Mouse (Mus musculus) MEL (cell line): ENCODE measurements around the gene Pcnx. TPM values are rescaled to one million over a fixed set of nuclear protein-coding genes. Genes with fewer than 3 reads are reported as not detected.

Source experiments
- DNase-seq: peaks from one replicate; pipeline ENCODE4 v3.0.0; 2011; ENCODE audit warnings: low read depth, low spot score
- H3K27ac ChIP-seq: 2 replicates; pipeline ENCODE4 v1.5.1; 2012; ENCODE audit warnings: low read depth, mild to moderate bottlenecking, control low read depth, low read length, moderate library complexity; ENCODE audit not compliant: control insufficient read depth
- H3K27me3 ChIP-seq, 2 experiments: fragments of 150-350 bp in 1 of 2; sonication (generic) in 1 of 2; 2 replicates each; pipeline ENCODE4 v1.6.1; 2012; ENCODE audit warnings: low read length in 2 of 2, mild to moderate bottlenecking in 2 of 2, improper control_type of control experiment in 1 of 2, moderate library complexity in 1 of 2; ENCODE audit not compliant: insufficient read depth in 2 of 2, control insufficient read depth in 1 of 2
- H3K36me3 ChIP-seq, 2 experiments: 2 replicates each; pipeline ENCODE4 v1.6.1; 2012 to 2014; ENCODE audit warnings: low read length in 2 of 2, improper control_type of control experiment in 1 of 2, inconsistent platforms in 1 of 2, mild to moderate bottlenecking in 1 of 2; ENCODE audit not compliant: insufficient read depth in 2 of 2, control insufficient read depth in 1 of 2
- H3K4me1 ChIP-seq, 2 experiments: fragments of 150-350 bp in 1 of 2; sonication (generic) in 1 of 2; 2 replicates each; pipeline ENCODE4 v1.6.1; 2012; ENCODE audit warnings: low read length in 2 of 2, improper control_type of control experiment in 1 of 2, mild to moderate bottlenecking in 1 of 2; ENCODE audit not compliant: insufficient read depth in 2 of 2, control insufficient read depth in 1 of 2
- H3K4me3 ChIP-seq, 2 experiments: fragments of 150-350 bp in 1 of 2; sonication (generic) in 1 of 2; 2 replicates each; pipeline ENCODE4 v1.5.1; 2012; ENCODE audit warnings: low read depth in 2 of 2, low read length in 2 of 2, mild to moderate bottlenecking in 2 of 2, moderate library complexity in 2 of 2, control low read depth in 1 of 2, improper control_type of control experiment in 1 of 2; ENCODE audit not compliant: control insufficient read depth in 1 of 2, insufficient read depth in 1 of 2
- H3K79me2 ChIP-seq: 2 replicates; pipeline ENCODE4 v1.6.1; 2012; ENCODE audit warnings: mild to moderate bottlenecking, low read length, moderate library complexity; ENCODE audit not compliant: control insufficient read depth, poor library complexity, insufficient read depth
- H3K9ac ChIP-seq: 2 replicates; pipeline ENCODE4 v1.6.1; 2012; ENCODE audit warnings: low read depth, mild to moderate bottlenecking, control low read depth, low read length, moderate library complexity; ENCODE audit not compliant: control insufficient read depth, poor library complexity, severe bottlenecking
- H3K9me3 ChIP-seq: fragments of 150-350 bp; sonication (generic); replicated peaks from 2 replicates; pipeline ENCODE4 v1.6.1; 2012; ENCODE audit warnings: mild to moderate bottlenecking, low read length, improper control_type of control experiment, moderate library complexity; ENCODE audit not compliant: insufficient read depth
- CHD2 ChIP-seq: IDR thresholded peaks from 2 replicates; pipeline ENCODE4 v1.6.1; 2011; ENCODE audit warnings: low read length, improper control_type of control experiment
- CTCF ChIP-seq, 3 experiments: IDR thresholded peaks in 2 of 3; conservative IDR thresholded peaks in 1 of 3; 2 replicates each; pipeline ENCODE4 v1.5.1; 2011 to 2012; ENCODE audit warnings: low read length in 3 of 3, low read depth in 2 of 3, mild to moderate bottlenecking in 2 of 3, improper control_type of control experiment in 1 of 3, inconsistent platforms in 1 of 3, mixed read lengths in 1 of 3, moderate library complexity in 1 of 3; ENCODE audit not compliant: control insufficient read depth in 1 of 3, insufficient read depth in 1 of 3, poor library complexity in 1 of 3, severe bottlenecking in 1 of 3
- ELF1 ChIP-seq: IDR thresholded peaks from 2 replicates; pipeline ENCODE4 v1.6.1; 2014; ENCODE audit warnings: low read depth, mild to moderate bottlenecking, inconsistent platforms, low read length, improper control_type of control experiment, moderate library complexity
- EP300 ChIP-seq, 2 experiments: IDR thresholded peaks; 2 replicates each; pipeline ENCODE4 v1.6.1; 2011; ENCODE audit warnings: improper control_type of control experiment in 2 of 2, low read length in 2 of 2, low read depth in 1 of 2, mild to moderate bottlenecking in 1 of 2
- HCFC1 ChIP-seq: IDR thresholded peaks from 2 replicates; pipeline ENCODE4 v1.6.1; 2012; ENCODE audit warnings: low read depth, mild to moderate bottlenecking, inconsistent platforms, low read length, improper control_type of control experiment, moderate library complexity
- KAT2A ChIP-seq: conservative IDR thresholded peaks from 2 replicates; pipeline ENCODE4 v1.6.1; 2012; ENCODE audit warnings: low read depth, low read length, improper control_type of control experiment, inconsistent platforms
- MAFK ChIP-seq: IDR thresholded peaks from 2 replicates; pipeline ENCODE4 v1.6.1; 2011; ENCODE audit warnings: low read depth, mild to moderate bottlenecking, low read length, improper control_type of control experiment, borderline replicate concordance
- MAX ChIP-seq: IDR thresholded peaks from 2 replicates; pipeline ENCODE4 v1.6.1; 2011; ENCODE audit warnings: low read length, improper control_type of control experiment
- MAZ ChIP-seq: IDR thresholded peaks from 2 replicates; pipeline ENCODE4 v1.6.1; 2012; ENCODE audit warnings: low read depth, mild to moderate bottlenecking, inconsistent platforms, low read length, improper control_type of control experiment
- MYB ChIP-seq: IDR thresholded peaks from 2 replicates; pipeline ENCODE4 v1.6.1; 2011; ENCODE audit warnings: mild to moderate bottlenecking, low read depth, low read length, improper control_type of control experiment
- NELFE ChIP-seq: IDR thresholded peaks from 2 replicates; pipeline ENCODE4 v1.6.1; 2011; ENCODE audit warnings: low read depth, low read length, improper control_type of control experiment
- NRF1 ChIP-seq: IDR thresholded peaks from 2 replicates; pipeline ENCODE4 v1.6.1; 2014; ENCODE audit warnings: low read depth, mild to moderate bottlenecking, inconsistent platforms, low read length, improper control_type of control experiment, moderate library complexity; ENCODE audit not compliant: poor library complexity, insufficient read depth, severe bottlenecking
- RCOR1 ChIP-seq: IDR thresholded peaks from 2 replicates; pipeline ENCODE4 v1.6.1; 2012; ENCODE audit warnings: low read depth, mild to moderate bottlenecking, inconsistent platforms, low read length, improper control_type of control experiment
- SIN3A ChIP-seq: IDR thresholded peaks from 2 replicates; pipeline ENCODE4 v1.6.1; 2012; ENCODE audit warnings: low read length, improper control_type of control experiment, inconsistent platforms
- ZC3H11A ChIP-seq: IDR thresholded peaks from 2 replicates; pipeline ENCODE4 v1.6.1; 2012; ENCODE audit warnings: low read depth, mild to moderate bottlenecking, inconsistent platforms, low read length, improper control_type of control experiment
- ZNF384 ChIP-seq: IDR thresholded peaks from 2 replicates; pipeline ENCODE4 v1.6.1; 2012; ENCODE audit warnings: low read depth, mild to moderate bottlenecking, inconsistent platforms, low read length, improper control_type of control experiment
- polyA plus RNA-seq, 2 experiments: library from polyadenylated mRNA; stranded (reverse) in 1 of 2; unstranded in 1 of 2; fragments of >175 nt in 1 of 2; fragments of >200 nt in 1 of 2; gene quantifications; 2 replicates each; pipeline versions ENCODE4 v1.2.1 to v1.2.4; 2012; ENCODE audit warnings: low replicate concordance in 2 of 2, low read depth in 1 of 2; ENCODE audit not compliant: insufficient read length in 2 of 2, insufficient read depth in 1 of 2, missing spikeins in 1 of 2
- total RNA-seq: library from RNA; depleted of rRNA; stranded (reverse); fragments of 300-350 nt; gene quantifications from 2 replicates; pipeline ENCODE4 v1.2.3, GENCODE M21; 2012

Gene Pcnx
- total and polyA plus RNA-seq, 3 experiments, result 8.9 to 140 (median 20.6) TPM

DNA sequence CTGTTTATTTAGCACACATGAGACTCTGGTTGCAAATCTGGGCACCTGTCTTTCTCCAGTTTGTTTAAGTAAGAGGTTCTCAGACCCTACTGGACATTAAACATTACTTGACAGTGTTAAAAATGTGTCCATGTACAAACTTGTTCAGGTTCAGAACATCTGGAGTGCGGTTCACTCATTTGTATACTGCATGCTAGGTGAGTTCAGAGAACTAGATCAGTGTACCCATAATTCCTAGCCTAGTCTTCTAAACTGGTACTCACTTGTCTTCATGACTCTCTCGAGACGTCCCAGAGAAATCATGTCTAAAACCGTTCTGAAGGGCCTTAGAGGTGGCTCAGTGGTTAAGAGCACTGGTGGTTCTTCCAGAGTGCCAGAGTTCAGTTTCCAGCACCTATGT is 4.1 kb downstream of the Pcnx start:
- DNase-seq, result no peak
- Histone ChIP-seq H3K79me2 (peaks cover 17% of the 10 kb centered on the region), H3K4me3 (no peak overlapping the region), H3K27ac (no peak overlapping the region), H3K4me1 (peaks cover 2 to 7% of the 10 kb centered on the region in 2 experiments; a peak in 2 of 4 replicates), H3K36me3 (peaks cover 0 to 8% of the 10 kb centered on the region in 2 experiments; a peak in 2 of 4 replicates), H3K9ac (no peak overlapping the region), H3K9me3 (no peaks in the 10 kb centered on the region), H3K27me3 (no peaks in the 10 kb centered on the region)
- TF ChIP-seq MYB (no peak), CHD2 (no peak), MAZ (no peak), CTCF (IDR thresholded peaks at IDR 0.05 in 2 of 3, conservative IDR thresholded peaks at IDR 0.05 in 1 of 3; ENCODE audit: control insufficient read depth in 1 of 3, insufficient read depth in 1 of 3, low read depth in 2 of 3, low read length in 3 of 3, poor library complexity in 1 of 3, severe bottlenecking in 1 of 3) (no peak)

DNA sequence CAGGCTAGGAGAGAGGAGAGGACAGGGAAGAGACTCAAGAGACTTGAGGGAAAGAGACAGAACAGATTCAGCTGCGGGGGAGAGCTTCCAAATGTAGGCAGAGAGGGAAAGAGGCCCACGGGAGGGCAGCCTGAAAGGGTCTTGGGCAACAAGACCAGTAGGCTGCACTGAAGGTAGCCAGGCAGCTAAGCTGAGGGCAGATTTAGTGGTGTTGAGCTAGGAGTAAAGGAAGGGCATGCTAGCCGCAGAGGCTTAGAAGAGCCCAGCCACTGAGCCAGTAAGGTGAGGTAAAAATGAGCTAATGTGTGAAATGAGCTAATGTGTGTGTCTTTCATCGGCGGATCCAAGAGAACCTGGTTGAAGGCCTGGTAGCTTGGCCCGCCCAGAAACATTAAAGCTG is 5.4 kb downstream of the Pcnx start:
- no peak overlapping the region for H3K9ac ChIP-seq
- H3K79me2 ChIP-seq, result peaks cover 17% of the 10 kb centered on the region
- H3K4me1 ChIP-seq, result peaks cover 8 to 10% of the 10 kb centered on the region in 2 experiments; a peak in 3 of 4 replicates
- no peak for TF ChIP-seq KAT2A
- no peak for TF ChIP-seq SIN3A
- no peak for TF ChIP-seq NRF1
- TF ChIP-seq NELFE, result no peak
- no peak for TF ChIP-seq HCFC1
- TF ChIP-seq ELF1, result no peak
- TF ChIP-seq MAFK, result no peak
- no peak for TF ChIP-seq ZNF384
- no peak for TF ChIP-seq EP300 (IDR thresholded peaks at IDR 0.05; ENCODE audit: low read depth in 1 of 2, low read length in 2 of 2)
- no peak for TF ChIP-seq RCOR1
- TF ChIP-seq ZC3H11A, result no peak
- no peak for TF ChIP-seq MAX
- no peak for TF ChIP-seq CTCF (IDR thresholded peaks at IDR 0.05 in 2 of 3, conservative IDR thresholded peaks at IDR 0.05 in 1 of 3; ENCODE audit: control insufficient read depth in 1 of 3, insufficient read depth in 1 of 3, low read depth in 2 of 3, low read length in 3 of 3, poor library complexity in 1 of 3, severe bottlenecking in 1 of 3)
- TF ChIP-seq, all 39 proteins: peak for 0
- no peak overlapping the region for H3K27ac ChIP-seq
- H3K4me3 ChIP-seq, result no peak overlapping the region
- DNase-seq, result no peak
- no peaks in the 10 kb centered on the region for H3K27me3 ChIP-seq
- H3K36me3 ChIP-seq, result peaks cover 0 to 4% of the 10 kb centered on the region in 2 experiments; a peak in 1 of 4 replicates
- H3K9me3 ChIP-seq, result no peaks in the 10 kb centered on the region
